Mouse (Mus musculus): ENCODE data around the gene Klrg2.

GRCm38 (mm10) chr6:38581711-38582110 is 55.3 kb downstream of the Klrg2 start:
- TF ChIP-seq CTCF (IDR thresholded peaks at IDR 0.05; ENCODE audit: control insufficient read depth, insufficient read depth, insufficient read length) = no peak
- TF ChIP-seq MAX (IDR thresholded peaks at IDR 0.05) = no peak
- TF ChIP-seq FOSL1 (IDR thresholded peaks at IDR 0.05; ENCODE audit: insufficient read depth, low read length, poor library complexity, severe bottlenecking) = no peak
